Mouse (Mus musculus): Measurements from ENCODE around the gene Zfp708. TPM values are rescaled to one million over a fixed set of nuclear protein-coding genes. Genes with fewer than 3 reads are reported as not detected.

Zfp708 gene
- 1.6 and 1.8 TPM in 2 replicates for polyA plus RNA-seq (2015; fragmentation: Nextera tagmentation; extraction: Ambion mirVana)

DNA sequence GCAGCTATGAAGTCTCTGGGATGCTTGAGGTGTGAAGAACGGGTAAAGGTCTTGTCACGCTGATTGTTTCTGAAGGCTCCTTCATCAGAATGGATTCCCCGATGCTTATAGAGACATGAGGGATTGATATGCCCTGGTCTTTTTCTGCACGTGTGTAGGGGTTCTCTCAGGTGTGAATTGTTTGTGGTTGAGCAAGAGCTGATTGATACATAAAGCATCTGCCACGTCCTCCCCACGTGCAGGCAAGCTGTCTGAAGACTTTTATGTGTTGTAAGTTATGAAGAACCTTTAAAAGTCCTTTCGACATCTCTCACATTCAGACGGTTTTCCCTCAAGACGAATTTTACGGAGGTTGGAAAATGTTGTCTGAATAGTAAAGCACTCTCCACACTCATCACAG is at the start of gene Zfp708:
Zfp708 (minus strand) TSS at position 101 of the 400 bp plus-strand sequence.

DNA sequence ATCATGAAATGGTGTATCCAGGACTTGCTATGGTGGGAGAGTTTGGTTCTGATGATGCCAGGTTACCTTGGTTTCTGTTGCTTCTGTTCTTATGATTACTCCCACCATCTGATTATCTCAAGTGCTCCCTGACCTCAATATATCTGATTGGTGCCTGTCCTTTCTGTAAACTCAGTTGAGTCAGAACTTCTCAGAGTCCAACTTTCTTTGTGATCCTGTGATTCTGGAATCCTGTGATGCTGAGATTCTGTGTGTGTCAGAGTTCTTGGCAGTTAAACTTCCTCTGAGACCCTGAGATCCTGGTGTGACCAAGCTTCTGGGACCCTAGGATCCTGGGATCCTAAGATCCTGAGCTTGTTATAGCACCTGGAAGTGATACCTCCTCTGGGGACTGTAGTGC is 23.6 kb upstream of the Zfp708 start, which contains the start of gene Zfp759:
Zfp759 (plus strand) TSS at position 301 of the 400 bp plus-strand sequence.

DNA sequence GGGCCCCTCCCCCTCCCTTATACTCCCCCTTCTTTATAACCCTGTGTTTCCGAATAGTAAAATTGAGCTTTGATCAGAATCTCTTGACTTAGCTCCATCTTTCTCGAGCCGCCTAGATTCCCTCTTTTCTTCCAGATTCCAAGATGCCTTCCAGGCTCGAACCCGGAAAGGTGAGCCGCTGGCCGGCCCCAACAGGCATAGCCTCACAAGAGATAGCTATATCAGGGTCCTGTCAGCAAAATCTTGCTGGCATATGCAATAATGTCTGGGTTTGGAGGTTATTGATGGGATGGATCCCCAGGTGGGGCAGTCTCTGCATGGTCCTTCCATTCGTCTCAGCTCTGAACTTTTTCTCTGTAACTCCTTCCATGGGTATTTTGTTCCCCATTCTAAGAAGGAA is 18.4 kb upstream of the Zfp708 start, which contains the start of gene Rslcan18:
Rslcan18 (minus strand) TSS at position 101 of the 400 bp plus-strand sequence.

DNA sequence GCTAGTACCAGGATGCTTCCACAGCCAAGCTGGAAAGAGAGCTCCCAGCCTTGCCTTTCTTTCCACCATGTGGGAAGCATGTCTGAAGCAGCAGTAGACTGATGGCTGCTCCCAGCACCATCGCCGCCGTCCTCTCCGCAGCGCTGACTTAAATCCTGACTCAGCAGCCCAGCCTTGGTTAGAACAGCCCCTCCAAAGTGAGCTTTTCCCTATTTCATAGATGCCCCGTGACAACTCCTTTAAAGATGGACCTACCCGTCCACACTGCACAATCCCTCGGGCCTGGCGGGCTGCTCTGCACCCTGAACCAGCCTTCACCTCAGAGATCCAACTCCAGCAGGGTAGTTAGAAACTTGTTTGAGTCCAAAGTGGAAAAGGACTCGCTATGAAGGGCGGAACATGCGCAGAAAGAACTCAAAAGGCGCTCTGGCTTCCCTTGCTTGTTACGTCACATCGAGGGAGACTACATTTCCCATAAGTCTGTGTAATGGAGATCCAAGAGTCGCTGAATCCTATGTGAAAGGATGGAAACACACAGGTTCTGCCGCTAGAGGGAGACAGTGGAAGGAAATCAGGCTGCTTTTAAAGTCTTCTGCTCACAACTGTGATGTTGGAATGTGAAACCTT is 10.5 kb upstream of the Zfp708 start, which contains the start of gene Gm28557:
Gm28557 (minus strand) TSS at position 411 of the 627 bp plus-strand sequence.

DNA sequence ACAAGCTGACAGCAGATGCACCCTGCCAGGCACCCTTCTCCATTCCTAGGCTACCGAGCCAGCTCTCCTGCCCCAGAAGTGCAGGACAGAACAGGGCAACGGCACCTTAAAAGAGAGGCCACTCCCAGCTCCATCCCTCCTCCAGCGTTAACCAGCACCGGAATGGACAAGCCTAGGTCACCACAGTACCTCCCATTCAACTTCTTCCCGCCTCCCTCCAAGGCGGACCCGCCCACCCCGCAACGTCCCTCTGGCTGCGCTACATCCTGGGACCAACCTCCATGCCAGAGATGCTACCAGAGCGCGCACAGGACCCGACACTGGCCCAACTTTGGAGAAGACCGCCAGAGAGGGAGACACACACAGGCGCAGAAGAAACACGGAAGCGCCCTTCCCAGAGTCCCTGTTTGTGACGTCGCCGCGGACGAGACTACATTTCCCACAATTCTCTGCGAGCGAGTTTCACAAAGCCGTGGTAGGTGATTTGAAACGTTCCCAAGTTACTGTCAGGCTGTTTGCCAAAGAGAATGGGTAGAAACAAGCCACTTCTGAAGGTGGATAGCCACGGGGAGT is 36.9 kb downstream of the Zfp708 start, which contains the start of gene Zfp712:
Zfp712 (minus strand) TSS at position 385 of the 573 bp plus-strand sequence.

Other genes starting within 250 kb of the Zfp708 start
- 0.26 and 0.84 TPM in 2 replicates for gene Gm10767, start 193.1 kb downstream of the Zfp708 start, polyA plus RNA-seq (2015; fragmentation: Nextera tagmentation; extraction: Ambion mirVana)
- 0.94 and 1.3 TPM in 2 replicates for gene Zfp712, start 36.8 kb downstream of the Zfp708 start, polyA plus RNA-seq (2015; fragmentation: Nextera tagmentation; extraction: Ambion mirVana)
- gene Gm28557, start 10.6 kb upstream of the Zfp708 start, polyA plus RNA-seq (2015; fragmentation: Nextera tagmentation; extraction: Ambion mirVana) = 1.3 and 1.5 TPM in 2 replicates
- 0.10 and 0.18 TPM in 2 replicates for gene Rslcan18, start 18.3 kb upstream of the Zfp708 start, polyA plus RNA-seq (2015; fragmentation: Nextera tagmentation; extraction: Ambion mirVana)
- gene Zfp759, start 23.7 kb upstream of the Zfp708 start, polyA plus RNA-seq (2015; fragmentation: Nextera tagmentation; extraction: Ambion mirVana) = 0.47 and 0.56 TPM in 2 replicates
- gene Rsl1, start 75.2 kb upstream of the Zfp708 start, polyA plus RNA-seq (2015; fragmentation: Nextera tagmentation; extraction: Ambion mirVana) = 1.9 and 3.0 TPM in 2 replicates
- 0.48 and 0.76 TPM in 2 replicates for gene Zfp455, start 96.5 kb upstream of the Zfp708 start, polyA plus RNA-seq (2015; fragmentation: Nextera tagmentation; extraction: Ambion mirVana)
- gene Zfp458, start 180.5 kb upstream of the Zfp708 start, polyA plus RNA-seq (2015; fragmentation: Nextera tagmentation; extraction: Ambion mirVana) = 0.95 and 1.1 TPM in 2 replicates
- gene Zfp457, start 208.5 kb upstream of the Zfp708 start, polyA plus RNA-seq (2015; fragmentation: Nextera tagmentation; extraction: Ambion mirVana) = 0.49 and 0.53 TPM in 2 replicates
- 1.3 TPM in 2 replicates for gene Zfp595, start 234.6 kb upstream of the Zfp708 start, polyA plus RNA-seq (2015; fragmentation: Nextera tagmentation; extraction: Ambion mirVana)

Data from spleen, postnatal 0 days (tissue).